Comparison of ENCODE assay signal across 23 mouse cellular contexts in genomic region chr12:75666939-75667338, GRCm38 (mm10). TPM values are rescaled to one million over a fixed set of nuclear protein-coding genes. Genes with fewer than 3 reads are reported as not detected.
A peak's percentile ranks its signal among the peaks of the same experiment; 100 is the strongest.
DNase-seq lines count a peak whose midpoint lies in the region; ATAC-seq and TF ChIP-seq lines count a peak whose summit lies in the region.
"Had no signal": no experiment of that assay in that cellular context is flagged by ENCODE, and none has a peak within 500 bp of the region (broad histone marks: within the 10 kb centered on the region; RNA-seq: fewer than 3 reads in every experiment).

No protein-coding gene starts in this region.

- ATAC-seq in liver, embryonic 16.5 days (ENCODE audit: low read depth) = no peak
- ATAC-seq: activated CD4-positive, CD25-positive, alpha-beta regulatory T cell, adult 4 months; forebrain, embryonic 14.5 days; hindbrain, embryonic 16.5 days; inflammation-experienced regulatory T-cells, adult 6 months; Patski had no signal

- no peaks in the 10 kb centered on the region for H3K27me3 ChIP-seq in kidney, adult 2 months (replicated peaks; ENCODE audit: control insufficient read depth, insufficient read depth, low read length)
- H3K27me3 ChIP-seq in C2C12 (ENCODE audit: control insufficient read depth, insufficient read depth, insufficient read length) = no peaks in the 10 kb centered on the region
- no peaks in the 10 kb centered on the region for H3K27me3 ChIP-seq in liver, embryonic 16.5 days (ENCODE audit: control insufficient read depth, insufficient read depth, low read depth, low read length)
- H3K27me3 ChIP-seq: embryonic facial prominence, embryonic 12.5 days; hindbrain, embryonic 12.5 days; Patski had no signal

- intact Hi-C loops in gastrocnemius, adult 2 months (cut with DNase I) = loop anchor here (5.0 kb wide), 1 partner anchor 105 kb away; no protein-coding TSS in a partner anchor

- no peaks in the 10 kb centered on the region for H3K36me3 ChIP-seq in kidney, adult 2 months (ENCODE audit: control insufficient read depth, insufficient read depth, low read length)
- no peaks in the 10 kb centered on the region for H3K36me3 ChIP-seq in C2C12 (ENCODE audit: control insufficient read depth, insufficient read depth)
- H3K36me3 ChIP-seq in liver, embryonic 16.5 days (ENCODE audit: control insufficient read depth, insufficient read depth) = no peaks in the 10 kb centered on the region
- H3K36me3 ChIP-seq: embryonic facial prominence, embryonic 12.5 days; heart, embryonic 10.5 days; hindbrain, embryonic 12.5 days had no signal

- no peaks in the 10 kb centered on the region for H3K9me3 ChIP-seq in liver, embryonic 16.5 days (replicated peaks; ENCODE audit: control insufficient read depth, low read length)
- H3K9me3 ChIP-seq: embryonic facial prominence, embryonic 12.5 days; heart, embryonic 10.5 days; hindbrain, embryonic 12.5 days had no signal

- no peak overlapping the region for H3K9ac ChIP-seq in liver, embryonic 16.5 days (ENCODE audit: low read depth, low read length)
- H3K9ac ChIP-seq: embryonic facial prominence, embryonic 12.5 days; hindbrain, embryonic 12.5 days had no signal

- peaks cover 62% of the 10 kb centered on the region for H3K79me2 ChIP-seq in C2C12 (ENCODE audit: control insufficient read depth, insufficient read depth)

- H3ac ChIP-seq in C2C12 (ENCODE audit: control insufficient read depth, insufficient read length, low read depth) = no peak overlapping the region

- H3K4me1 ChIP-seq in kidney, adult 2 months (ENCODE audit: control insufficient read depth, insufficient read depth, low read length) = peaks cover 19% of the 10 kb centered on the region; the same call in 1 of the 2 replicates
- peaks cover 27% of the 10 kb centered on the region for H3K4me1 ChIP-seq in liver, embryonic 16.5 days (ENCODE audit: control insufficient read depth, low read depth, low read length)

- no peak for TF ChIP-seq POLR2A in kidney, adult 2 months (IDR thresholded peaks at IDR 0.05; ENCODE audit: low read depth, low read length)

- DNase-seq in adrenal gland, adult 2 months = peak; percentile 48
- DNase-seq in adrenal gland, postnatal 36 days = no peak
- peak; percentile 64 for DNase-seq in kidney, adult 2 months
- no peak for DNase-seq in kidney, postnatal 10 days
- DNase-seq in gastrocnemius, adult 2 months = no peak
- DNase-seq: B cell, adult 2 months; cerebellum, adult 11 months; cerebellum, adult 9-10 months; cerebellum, postnatal 25 days; gastrocnemius, postnatal 10 days; heart, adult 18-20 months; heart, postnatal 10 days; heart, postnatal 4 days had no signal

- H3K4me2 ChIP-seq in liver, embryonic 16.5 days (ENCODE audit: low read depth, low read length) = no peak overlapping the region
- H3K4me2 ChIP-seq: embryonic facial prominence, embryonic 12.5 days; hindbrain, embryonic 12.5 days had no signal

- H3K4me3 ChIP-seq in kidney, adult 2 months (ENCODE audit: insufficient read depth, low read depth, low read length) = no peak overlapping the region
- H3K4me3 ChIP-seq in C2C12 (ENCODE audit: insufficient read depth, poor library complexity, severe bottlenecking) = no peak overlapping the region
- no peak overlapping the region for H3K4me3 ChIP-seq in liver, embryonic 16.5 days (ENCODE audit: low read depth, low read length)
- H3K4me3 ChIP-seq in gastrocnemius, adult 2 months = no peak overlapping the region
- H3K4me3 ChIP-seq: embryonic facial prominence, embryonic 12.5 days; heart, embryonic 10.5 days; hindbrain, embryonic 12.5 days had no signal

- peak overlapping the region; percentile 93 for H3K27ac ChIP-seq in kidney, adult 2 months (ENCODE audit: insufficient read depth, low read depth, low read length)
- H3K27ac ChIP-seq in liver, embryonic 16.5 days (ENCODE audit: low read length) = peak overlapping the region; percentile 38; the same call in 1 of the 2 replicates
- H3K27ac ChIP-seq in gastrocnemius, adult 2 months = no peak overlapping the region
- H3K27ac ChIP-seq: embryonic facial prominence, embryonic 12.5 days; heart, embryonic 10.5 days; hindbrain, embryonic 12.5 days had no signal

- peaks cover 13% of the 10 kb centered on the region for H3K79me3 ChIP-seq in C2C12 (ENCODE audit: low read depth)

- TF ChIP-seq CTCF in kidney, adult 2 months (conservative IDR thresholded peaks at IDR 0.05; ENCODE audit: insufficient read depth, insufficient read length, low read depth, low read length) = no peak
- no peak for TF ChIP-seq CTCF in C2C12 (IDR thresholded peaks at IDR 0.05; ENCODE audit: control insufficient read depth, insufficient read depth, insufficient read length)
- no peak for TF ChIP-seq CTCF in gastrocnemius, adult 2 months (IDR thresholded peaks at IDR 0.05)

TF ChIP-seq in C2C12, 6 proteins besides CTCF, POLR2A, EP300 and RAD21:
- TF ChIP-seq MYOD1 (IDR thresholded peaks at IDR 0.05; ENCODE audit: control insufficient read depth, insufficient read length, low read depth) (no peak), FOSL1 (IDR thresholded peaks at IDR 0.05; ENCODE audit: insufficient read depth, low read length, poor library complexity, severe bottlenecking) (no peak), MAX (IDR thresholded peaks at IDR 0.05) (no peak), MYOG (IDR thresholded peaks at IDR 0.05; ENCODE audit: control insufficient read depth, extremely low read depth, insufficient read length) (no peak), CEBPB (IDR thresholded peaks at IDR 0.05; ENCODE audit: low read depth) (peak; percentile 48), USF1 (IDR thresholded peaks at IDR 0.05; ENCODE audit: low read depth) (no peak)

RNA-seq across cellular contexts. Expression of gene Wdr89, which starts 2.4 kb away (rescaled TPM):
- total RNA-seq in adrenal gland, adult 2 months (2021) = 1 to 10 TPM; 3.2 to 4.9 TPM
- polyA plus RNA-seq in adrenal gland, adult 2 months (2012; rRNA removed) = 1.5 and 2.0 TPM in 2 replicates
- 1 to 10 TPM; 3.7 to 4.7 TPM for total RNA-seq in adrenal gland, postnatal 36 days (2021)
- 2.5 and 3.8 TPM in 2 replicates for polyA plus RNA-seq in kidney, adult 2 months (2012; rRNA removed)
- polyA plus RNA-seq in C2C12 (2012; fragmentation: generic; extraction: Trizol) = 9.8 TPM
- polyA plus RNA-seq in liver, embryonic 16.5 days (2015; fragmentation: Nextera tagmentation; extraction: Ambion mirVana) = 2.8 and 3.6 TPM in 2 replicates
- total RNA-seq in gastrocnemius, adult 2 months (2021) = 1 to 10 TPM; 1.9 to 2.8 TPM

Comparison
In these comparisons a context has a peak if more than half of its experiments do, and no peak if none do; other contexts are left out.
1. DNase-seq: peak in adrenal gland, adult 2 months (single experiment) and kidney, adult 2 months (single experiment); none in adrenal gland, postnatal 36 days (0 of 2), kidney, postnatal 10 days (single experiment) and gastrocnemius, adult 2 months (single experiment).